Mouse (Mus musculus): ENCODE measurements around the gene Tifa.

The Tifa gene

DNA sequence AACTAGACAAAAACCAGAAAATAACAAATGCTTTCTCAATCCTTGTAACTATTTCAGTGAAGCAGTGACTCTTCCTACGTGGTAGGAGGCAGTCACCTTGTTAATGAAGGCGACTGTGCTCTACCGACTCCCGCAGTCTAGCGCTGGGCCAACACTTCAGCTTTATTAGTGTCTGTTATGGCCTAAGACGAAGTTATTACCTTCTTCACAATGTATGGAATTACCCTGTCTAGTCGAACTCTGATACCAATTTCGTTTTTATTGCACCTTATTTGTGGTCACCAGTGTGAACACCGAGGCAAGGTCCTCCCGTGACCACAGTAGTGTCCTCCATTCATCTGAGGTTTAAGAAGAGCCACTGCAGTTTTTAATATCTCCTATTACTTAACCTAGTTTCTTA is 40.6 kb downstream of the Tifa start:
- DNase-seq: no peak

DNA sequence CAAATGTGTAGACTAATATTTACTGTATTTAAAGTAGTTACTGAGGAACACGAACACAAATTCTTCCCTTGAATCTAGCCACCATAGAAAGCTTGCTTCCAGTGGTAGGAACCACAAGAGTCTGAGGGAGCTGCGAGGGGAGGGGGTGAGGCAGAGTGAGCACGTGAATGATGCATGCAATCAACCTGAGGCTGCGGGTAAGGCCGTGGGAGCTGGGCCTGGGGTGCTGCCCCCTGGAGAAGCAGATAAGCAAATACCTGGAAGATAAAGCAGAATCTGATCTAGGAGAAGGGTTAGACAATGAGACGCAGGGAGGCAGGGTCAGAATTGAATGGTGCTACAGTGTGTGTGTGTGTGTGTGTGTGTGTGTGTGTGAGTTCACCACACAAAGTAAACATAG is 41.5 kb downstream of the Tifa start:
- DNase-seq: no peak

DNA sequence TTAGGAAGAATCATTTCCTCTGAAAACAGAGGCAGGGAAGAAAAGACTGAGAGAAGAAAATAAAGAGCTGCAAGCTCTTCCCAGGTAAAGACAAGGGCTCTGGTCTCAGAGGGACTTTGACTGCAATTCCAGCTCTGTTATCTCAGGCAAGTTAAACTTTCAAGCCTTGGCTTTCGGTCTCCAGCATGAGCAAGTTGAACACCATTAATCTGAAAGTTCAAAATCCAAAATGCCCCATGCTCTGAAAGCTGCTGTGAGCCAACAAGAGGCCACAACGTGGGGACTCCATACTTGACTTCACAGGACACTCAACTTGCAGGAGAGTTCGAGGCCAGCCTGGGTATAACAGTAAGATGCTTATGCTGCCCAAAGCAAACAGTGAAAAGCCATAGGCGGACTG is 44.4 kb downstream of the Tifa start:
- DNase-seq: no peak

DNA sequence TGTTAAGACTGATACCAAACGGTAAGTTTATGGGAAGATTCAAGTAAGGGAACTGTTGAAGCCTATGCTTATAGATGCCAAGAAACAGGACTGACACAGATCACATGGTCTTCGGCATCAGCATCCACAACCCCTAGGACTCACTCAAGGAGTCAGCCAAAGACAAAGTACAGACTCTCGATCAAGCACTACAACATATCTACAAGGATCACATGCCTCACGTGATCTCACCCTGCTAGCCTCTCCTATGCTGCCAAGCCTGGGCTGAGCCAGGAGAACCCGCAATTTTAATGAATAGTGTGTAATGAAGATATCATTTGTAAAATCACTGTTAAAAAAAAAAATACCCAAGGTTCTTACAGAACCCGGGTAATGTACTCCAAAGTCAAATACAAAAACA is 46.0 kb downstream of the Tifa start:
- no peak for DNase-seq

DNA sequence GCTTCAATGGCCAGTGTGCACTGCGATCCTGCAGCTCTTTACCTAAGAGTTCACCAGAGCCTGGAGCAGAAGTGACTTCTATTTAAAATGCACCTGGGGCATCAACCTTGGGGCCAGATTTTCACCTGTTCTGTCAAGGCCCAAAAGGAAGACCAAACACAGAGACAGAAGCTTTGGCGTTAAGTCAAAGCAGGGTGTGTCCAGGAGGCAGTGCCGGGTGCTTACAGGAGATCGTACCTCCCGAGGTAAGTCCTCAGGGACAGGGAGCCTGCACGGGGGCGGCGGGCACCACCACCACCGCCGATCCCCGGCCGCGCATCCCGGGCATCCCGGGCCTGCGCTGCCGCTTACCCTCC is 47.2 kb downstream of the Tifa start:
- DNase-seq: no peak

DNA sequence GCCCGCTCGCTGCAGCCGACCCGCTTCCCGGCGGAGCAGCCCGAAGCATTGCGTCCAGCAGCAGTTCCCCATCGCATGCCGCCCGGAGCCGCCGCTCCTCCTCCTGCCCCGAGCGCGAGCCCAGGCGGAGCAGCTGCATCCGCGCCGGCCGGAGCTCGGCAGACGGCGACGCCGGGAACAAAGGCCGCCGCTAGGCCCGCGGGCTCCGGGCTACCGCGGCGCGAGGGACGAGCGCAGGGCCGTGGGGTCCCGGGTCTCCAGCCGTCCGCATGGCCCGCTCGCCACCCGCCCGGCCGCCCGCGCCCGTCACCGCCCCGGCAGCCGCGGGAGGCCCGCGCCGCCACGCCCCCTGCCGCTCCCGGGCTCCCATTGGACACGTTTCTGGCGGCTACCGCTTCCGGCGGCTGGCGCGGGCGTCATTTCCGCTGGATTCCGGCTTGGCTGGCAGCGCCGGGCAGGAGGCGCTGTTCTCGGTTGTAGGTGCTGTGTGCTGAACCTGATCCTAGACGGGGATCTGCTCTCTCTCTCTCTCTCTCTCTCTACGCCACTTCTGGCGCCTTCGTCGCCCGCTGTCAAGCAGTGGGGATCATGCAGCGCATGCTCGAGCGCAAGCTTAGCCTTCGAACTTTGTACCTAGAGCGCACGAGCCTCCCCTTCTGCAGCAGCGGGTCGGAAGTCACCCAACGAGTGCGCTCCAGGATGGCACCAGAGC is 47.7 kb downstream of the Tifa start, which contains the start of gene Ap1ar:
Gene Ap1ar, minus strand, starts transcription at position 370 of the 712 bp plus-strand sequence.
- DNase-seq: peak; percentile 97

DNA sequence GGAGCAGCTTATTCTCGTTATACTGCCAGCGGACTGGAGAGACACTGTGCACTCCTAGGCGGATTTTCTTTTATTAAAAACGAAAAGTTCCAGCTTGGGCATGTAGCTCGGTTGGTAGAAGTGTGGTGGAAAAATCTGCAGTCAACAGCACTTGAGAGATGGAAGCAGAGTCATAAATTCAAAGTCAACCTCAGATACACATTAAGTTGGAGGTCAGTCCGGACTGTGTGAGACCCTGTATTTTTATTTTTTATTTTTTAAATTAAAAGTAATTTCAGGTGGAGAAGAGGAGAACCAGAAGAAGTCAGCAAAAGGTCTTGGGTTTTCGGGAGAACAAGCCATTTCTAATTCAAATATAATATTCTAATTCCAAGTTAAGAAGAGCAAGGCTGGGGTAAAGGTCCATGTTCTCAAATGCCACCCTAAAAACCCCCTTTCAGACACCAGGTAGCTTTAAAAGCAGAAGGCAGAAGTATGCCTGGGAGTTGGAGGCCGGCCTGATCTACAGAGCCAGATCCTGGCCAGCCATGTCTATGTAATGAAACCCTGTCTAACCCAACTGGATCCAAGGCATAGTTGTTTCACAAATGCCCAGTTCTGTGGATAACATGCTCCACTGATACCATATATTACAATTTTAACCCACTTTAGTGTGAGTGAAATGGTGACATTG is 48.5 kb downstream of the Tifa start:
- no peak for DNase-seq

DNA sequence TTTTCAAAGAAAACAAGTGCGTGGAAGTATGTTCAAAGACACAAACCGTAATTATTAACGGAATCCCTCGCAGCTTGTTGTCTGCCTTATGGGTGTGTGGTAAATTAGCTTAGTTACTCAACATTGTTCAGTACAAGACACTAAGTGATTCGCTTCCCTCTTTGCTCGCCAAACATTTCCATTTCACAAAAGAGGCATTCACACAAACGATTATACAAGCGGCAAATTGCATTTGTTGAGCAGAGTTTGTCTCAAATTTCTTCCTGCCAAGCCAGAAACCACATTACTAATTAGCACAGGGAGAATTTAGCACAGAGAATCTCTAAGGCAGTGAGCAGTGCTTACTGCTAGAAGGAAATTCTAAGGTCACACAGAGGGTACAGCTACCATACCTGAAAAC is 52.3 kb downstream of the Tifa start:
- DNase-seq: no peak

DNA sequence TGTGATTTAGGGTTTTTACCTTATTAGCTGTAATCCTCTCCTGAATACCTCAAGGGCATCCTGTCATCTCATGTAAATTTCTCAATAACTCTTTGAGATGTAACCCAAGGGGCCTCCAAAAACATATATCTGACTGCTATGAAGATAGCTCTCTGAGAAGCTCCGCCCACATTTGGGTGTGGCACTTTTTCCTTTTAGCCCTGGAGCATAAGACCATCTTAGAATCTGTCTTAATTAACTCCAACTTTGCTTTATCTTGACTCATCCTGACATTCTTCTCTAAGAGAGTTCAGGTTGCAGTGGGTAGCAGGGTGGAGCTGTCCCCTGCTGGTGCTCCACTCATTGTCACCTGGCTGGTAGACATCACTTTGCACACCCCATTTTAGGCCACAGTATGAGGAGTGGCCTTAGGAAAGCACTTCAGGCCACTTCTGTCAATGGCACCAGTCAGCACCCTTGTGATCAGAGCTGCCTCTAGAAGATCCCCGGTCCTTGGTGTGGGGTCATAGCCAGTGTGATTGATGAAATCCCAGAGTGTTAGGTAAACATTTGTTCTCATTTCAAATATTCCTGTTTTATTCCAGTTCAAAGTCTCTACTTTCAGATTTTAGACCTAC is 53.8 kb downstream of the Tifa start:
- no peak for DNase-seq

DNA sequence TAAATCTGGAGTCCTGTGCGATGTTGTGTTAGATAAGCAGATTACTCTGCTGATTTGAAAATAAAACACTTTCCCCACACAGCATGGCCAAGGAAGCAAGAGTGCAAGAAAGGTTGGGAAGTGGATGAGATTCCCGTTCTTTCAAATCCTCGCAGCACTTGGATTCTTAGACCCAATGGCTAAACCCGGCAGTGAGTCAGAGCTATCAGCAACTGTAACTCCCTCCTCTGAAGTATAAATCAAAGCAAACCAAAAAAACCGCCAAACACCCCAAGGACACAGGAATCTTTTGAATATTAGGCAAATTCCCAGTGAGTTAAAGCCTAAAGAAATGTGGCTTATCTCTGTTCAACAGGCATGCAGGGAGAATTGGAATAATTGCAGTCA is 54.3 kb downstream of the Tifa start:
- DNase-seq: no peak

DNA sequence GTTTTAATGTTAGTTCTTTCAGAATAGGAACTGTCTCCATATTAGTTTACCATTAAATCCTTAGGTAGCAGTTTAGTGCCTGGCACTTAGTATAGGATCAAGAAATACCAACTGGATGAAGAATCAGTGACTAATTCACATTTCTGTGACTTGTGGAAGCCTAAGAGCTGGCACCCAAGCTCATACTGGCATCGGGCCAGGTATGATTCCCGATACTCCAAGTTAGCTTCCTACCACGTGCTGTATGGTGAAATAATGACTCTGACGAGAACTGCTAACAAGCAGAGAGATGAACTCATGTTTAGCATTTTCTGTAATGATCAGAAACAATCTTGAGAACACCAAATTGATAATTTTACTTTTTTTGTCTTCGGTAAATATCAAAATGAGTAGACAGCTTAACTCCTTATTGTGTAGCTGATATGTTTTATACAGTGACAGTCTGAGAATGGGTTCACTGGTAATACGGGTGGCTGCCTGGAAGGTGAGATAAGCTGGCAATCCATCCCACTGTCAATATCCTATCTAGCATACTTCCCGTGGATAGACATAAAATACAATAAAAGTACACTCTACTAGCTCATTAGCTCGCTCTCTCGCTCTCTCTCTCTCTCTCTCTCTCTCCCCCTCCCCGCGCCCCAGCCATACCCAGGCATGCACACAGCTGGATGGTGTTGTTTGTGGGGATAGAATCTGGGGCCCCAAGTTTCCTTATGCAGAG is 58.6 kb downstream of the Tifa start:
- no peak for DNase-seq

DNA sequence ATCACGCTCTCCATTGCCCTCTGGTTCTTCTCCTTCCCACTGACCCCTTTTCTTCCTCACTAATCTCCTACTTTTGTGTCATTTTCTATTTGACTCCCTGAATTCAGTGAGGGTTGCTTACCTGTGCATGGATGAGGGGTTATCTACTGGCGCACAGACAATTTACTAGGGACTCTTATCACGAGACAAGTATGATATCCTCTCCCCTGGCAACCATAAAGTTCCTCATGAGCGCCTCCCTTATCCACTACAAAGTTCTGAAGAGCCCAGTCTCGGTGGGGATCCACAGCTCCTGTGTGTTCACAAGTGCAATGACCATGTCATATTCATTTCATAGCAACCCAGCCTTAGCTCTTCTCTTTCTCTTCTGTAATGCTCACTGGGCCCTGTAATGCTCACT is 60.3 kb downstream of the Tifa start:
- no peak for DNase-seq

DNA sequence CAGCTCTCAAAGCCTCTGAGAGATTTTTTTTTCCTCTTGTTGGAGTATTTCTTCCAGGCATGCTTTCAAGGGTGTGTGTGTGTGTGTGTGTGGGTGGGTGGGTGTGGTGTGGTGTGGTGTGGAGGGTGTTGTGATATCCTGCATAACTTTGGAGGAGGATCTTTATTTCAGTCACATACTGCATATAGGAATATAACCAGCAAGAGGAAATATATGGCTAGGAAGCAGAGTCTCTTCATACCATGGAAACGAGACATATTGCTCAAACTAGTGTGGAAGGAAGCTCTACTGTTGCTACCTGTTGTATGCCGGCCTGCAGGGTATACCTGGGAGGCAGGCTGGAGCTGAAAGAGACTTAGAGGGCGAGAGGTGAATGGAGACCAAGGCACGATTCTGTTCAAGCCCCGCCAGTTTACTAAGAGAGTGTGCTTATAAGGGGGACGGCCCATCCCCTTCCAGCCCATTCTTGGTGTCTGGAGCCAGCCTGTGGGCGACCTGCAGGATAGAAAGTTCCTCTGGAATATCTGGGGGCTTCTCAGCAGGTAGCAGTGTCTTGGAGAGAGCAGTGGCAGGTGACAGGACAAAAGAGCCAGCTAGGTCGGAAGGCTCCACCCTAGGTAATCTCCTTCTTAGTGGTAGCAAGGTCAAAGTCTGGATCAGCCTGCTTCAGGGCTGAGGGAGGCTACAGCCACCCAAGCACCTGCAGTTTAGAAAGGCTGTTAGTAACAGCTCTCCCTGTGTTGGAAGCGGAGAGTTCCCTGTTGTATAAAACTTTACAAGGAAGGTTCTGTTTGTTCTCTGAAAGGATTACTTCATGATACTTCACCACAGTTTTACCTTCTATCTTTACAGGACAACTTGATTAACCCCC is 61.4 kb downstream of the Tifa start:
- no peak for DNase-seq

DNA sequence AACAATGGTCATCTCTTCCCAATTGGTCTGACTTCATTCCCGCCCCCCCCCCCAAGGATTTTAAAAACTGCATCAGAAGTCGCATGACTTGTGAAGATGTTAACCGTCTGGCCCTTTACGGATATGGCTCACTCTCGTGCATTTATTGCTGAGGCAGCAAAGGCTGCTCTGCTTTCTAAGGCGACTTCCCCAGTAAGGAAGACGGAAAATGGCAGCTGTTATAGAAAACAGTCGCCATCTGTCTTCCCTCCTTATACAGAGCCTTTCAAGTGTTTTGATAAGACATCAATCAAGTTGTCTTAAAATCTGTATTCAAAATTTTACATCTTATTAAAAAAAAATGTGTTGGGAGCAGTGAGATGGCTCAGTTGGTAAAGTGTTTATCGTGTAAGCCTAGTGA is 63.1 kb downstream of the Tifa start:
- no peak for DNase-seq

DNA sequence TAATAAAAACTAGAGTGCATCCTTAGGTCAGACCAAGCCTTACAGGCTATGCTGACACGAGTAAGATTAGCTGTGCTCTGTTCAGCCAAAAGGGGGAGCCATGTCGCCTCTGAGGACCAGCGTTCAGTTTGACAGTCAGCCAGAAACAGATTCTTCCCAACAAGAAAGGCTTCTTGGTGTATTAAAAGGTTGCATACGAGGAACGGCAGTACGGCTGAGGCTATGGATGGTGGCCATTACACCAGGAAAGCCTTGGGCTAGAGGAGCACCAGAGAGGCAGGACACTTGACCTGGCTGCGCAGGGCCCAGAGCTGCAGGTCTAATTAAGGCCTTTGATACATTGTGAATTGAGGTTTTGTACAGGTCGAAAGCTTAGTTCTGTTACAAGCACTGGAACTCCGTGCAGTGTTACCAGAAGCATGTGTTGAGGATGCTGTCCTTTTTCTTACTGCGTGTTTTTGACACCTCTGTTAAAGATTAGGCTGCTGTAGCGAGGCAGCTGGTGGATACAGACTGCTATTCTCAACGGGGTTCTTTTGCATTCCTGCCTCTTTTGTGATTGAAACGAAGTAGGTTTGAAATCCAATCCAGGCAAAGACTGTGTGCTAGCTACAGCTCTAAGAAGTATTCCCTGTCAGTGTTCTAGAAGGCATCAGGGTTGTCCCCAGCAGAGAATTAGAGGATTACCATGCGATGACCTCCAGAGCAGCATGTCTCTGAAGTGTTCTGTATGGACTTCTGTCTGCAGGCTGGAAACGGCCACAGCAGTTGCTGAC is 64.0 kb downstream of the Tifa start:
- peak; percentile 39 for DNase-seq

DNA sequence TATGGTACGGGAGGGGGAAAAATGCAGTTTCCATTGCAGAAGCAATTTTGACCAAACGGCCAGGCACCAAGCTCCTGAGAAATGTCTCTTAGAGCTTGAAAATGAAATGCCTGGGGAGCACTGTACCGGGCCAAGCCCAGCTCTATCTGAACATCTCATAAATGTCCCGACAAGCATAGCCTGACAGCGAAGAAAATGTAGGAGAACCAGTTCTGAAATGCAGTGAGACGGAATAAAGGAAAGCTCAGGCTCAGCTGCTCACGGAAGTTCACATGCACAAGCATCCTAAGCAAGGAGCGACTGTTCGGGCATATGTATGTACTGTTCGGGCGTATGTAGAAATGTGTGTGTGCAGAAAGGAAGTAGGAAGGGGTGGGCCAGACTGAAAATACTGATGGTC is 71.7 kb downstream of the Tifa start:
- no peak for DNase-seq

DNA sequence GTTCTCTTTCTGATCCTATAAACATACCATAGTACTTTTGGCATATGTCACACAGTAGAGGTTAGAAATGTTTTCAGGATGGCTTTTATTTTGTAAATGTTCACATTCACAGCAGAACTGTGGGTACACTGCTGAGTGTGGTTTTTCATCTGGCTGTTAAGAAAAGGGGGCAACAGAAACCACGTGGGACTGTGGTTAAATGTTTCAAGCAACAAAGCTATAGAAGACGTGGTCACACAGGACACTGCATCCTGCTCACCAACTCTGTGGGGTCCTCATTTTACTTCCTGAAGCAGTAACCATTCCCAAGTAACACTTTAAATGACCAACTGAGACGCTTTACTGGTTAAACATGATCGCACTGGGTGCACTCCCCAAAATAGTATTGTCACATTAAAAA is 72.9 kb downstream of the Tifa start:
- DNase-seq: no peak

DNA sequence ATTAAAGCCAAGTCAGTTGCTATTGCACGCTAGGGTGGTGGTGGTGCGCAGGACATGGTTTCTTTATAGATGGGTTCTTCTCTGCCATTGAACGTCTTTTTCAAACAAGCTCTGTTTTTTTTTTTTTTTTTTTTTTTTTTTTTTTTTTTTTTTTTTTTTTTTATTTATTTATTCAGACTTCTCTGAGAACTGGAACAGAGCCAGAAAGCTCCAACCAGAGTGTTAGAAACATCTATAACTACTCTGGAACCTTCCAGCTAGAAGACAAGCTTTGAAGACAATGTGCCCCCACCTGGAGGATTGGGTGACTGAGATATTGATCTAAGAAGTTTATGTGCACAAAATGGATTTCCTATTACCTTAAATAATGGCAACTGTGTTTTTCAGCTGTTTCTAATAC is 74.0 kb downstream of the Tifa start:
- DNase-seq: no peak

DNA sequence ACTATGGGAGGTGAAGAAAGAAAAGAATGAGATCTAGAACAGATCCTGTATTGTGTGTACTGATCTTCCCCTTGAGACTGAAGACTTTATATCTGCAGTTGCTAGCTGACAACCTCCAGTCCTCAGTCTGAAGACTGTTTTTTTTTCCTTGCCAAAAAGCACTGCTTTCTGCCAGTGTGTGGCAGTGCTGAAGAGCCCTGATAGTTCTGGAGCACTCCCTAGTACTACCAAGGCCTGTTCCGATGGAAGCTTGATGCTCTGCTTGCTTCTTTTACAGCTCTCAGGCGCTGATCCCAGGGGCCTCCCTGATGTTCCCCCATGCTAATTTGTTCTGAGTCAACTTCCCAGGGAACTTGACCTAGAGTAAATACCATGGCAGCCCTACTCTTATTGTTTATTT is 74.6 kb downstream of the Tifa start:
- no peak for DNase-seq

DNA sequence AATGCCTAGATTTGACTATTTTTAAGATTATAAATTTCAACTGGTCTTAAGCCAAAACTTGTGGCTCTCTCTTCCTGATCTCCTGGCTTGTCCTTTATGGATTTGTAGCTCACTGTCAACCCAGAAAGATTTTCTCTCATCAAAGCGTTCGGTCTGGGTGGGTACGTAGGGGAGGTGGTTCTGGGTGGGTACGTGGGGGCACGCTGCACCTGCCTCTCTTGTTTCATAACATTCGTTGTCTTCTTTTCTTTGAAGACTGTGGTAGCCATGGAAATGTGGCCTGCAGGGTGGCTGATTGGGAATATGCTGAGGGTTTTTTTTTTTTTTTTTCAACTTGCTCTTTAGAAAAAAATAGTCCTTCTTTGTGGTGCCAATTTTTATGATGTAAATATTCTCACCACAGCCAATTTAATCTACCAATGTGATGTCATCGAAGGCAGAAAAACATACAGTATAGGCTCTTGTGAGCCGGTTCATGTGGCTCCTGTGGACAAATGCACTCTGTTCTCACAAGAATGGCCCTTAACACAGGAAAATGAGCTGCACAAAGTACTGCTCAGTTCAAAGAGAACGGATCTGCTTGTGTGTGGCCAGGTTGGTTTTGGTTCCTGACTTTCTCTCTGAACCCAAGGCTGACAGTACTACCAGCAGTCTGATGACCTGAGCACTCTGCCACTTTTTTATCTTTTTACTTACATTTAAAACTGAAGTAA is 78.6 kb downstream of the Tifa start:
- no peak for DNase-seq

DNA sequence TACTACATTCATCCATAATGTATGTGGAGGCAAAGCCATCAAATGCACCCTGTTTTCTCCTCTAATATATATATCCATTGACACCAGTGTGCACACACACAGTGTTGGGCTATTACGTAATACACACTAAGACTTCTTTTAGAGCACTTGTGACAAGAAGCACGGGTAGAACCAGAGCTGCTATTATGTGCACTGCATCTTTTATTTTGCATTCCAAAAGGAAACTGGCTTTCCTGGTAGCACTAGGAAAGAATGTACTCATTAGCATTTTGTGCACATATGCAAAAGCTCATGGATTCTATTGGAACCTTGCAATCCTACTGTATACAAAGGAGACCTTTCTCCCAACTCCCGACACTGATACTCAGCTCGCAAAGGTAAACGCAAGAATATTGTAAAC is 79.3 kb downstream of the Tifa start:
- DNase-seq: no peak

All from right cerebral cortex, postnatal 25 days (tissue).